ENCODE assay signal across 9 mouse cellular contexts in genomic region chr1:79782433-79782832, GRCm38 (mm10). TPM values are rescaled to one million over a fixed set of nuclear protein-coding genes. Genes with fewer than 3 reads are reported as not detected.
DNase-seq lines count a peak whose midpoint lies in the region; ATAC-seq and TF ChIP-seq lines count a peak whose summit lies in the region.
"Had no signal": no experiment of that assay in that cellular context is flagged by ENCODE, and none has a peak within 500 bp of the region (broad histone marks: within the 10 kb centered on the region; RNA-seq: fewer than 3 reads in every experiment).

No protein-coding gene starts in this region.

- TF ChIP-seq POLR2A in thymus, adult 2 months (IDR thresholded peaks at IDR 0.05; ENCODE audit: control insufficient read depth, extremely low read depth, insufficient read depth, low read length, poor library complexity) = no peak

- 0 out of 2 replicates have a peak, but pooled peaks have one; percentile 25 for ATAC-seq in hindbrain, embryonic 14.5 days (ENCODE audit: low FRiP score)
- ATAC-seq in forebrain, embryonic 11.5 days (replicated peaks; ENCODE audit: low FRiP score) = no peak
- no peak for ATAC-seq in monocyte, adult 5-6 weeks (replicated peaks; ENCODE audit: insufficient number of reproducible peaks, low FRiP score, low TSS enrichment, poor library complexity, severe bottlenecking)

- no peaks in the 10 kb centered on the region for H3K27me3 ChIP-seq in hindbrain, embryonic 14.5 days (ENCODE audit: control insufficient read depth, insufficient read depth, low read length)
- no peaks in the 10 kb centered on the region for H3K27me3 ChIP-seq in hindbrain, embryonic 10.5 days (ENCODE audit: insufficient read depth, poor library complexity, severe bottlenecking)
- H3K27me3 ChIP-seq in thymus, adult 2 months (ENCODE audit: control insufficient read depth, insufficient read depth, low read length) = no peaks in the 10 kb centered on the region
- no peaks in the 10 kb centered on the region for H3K27me3 ChIP-seq in forebrain, embryonic 11.5 days (ENCODE audit: control insufficient read depth, insufficient read depth, low read length)

- H3K9me3 ChIP-seq in hindbrain, embryonic 14.5 days (ENCODE audit: control insufficient read depth, low read length) = no peaks in the 10 kb centered on the region
- no peaks in the 10 kb centered on the region for H3K9me3 ChIP-seq in hindbrain, embryonic 10.5 days
- no peaks in the 10 kb centered on the region for H3K9me3 ChIP-seq in forebrain, embryonic 11.5 days (ENCODE audit: control insufficient read depth, low read length)

- no peak overlapping the region for H3K4me3 ChIP-seq in hindbrain, embryonic 14.5 days (replicated peaks; ENCODE audit: low read length)
- no peak overlapping the region for H3K4me3 ChIP-seq in hindbrain, embryonic 10.5 days
- no peak overlapping the region for H3K4me3 ChIP-seq in thymus, adult 2 months (ENCODE audit: control insufficient read depth, insufficient read depth, low read length)
- no peak overlapping the region for H3K4me3 ChIP-seq in forebrain, embryonic 11.5 days (ENCODE audit: low read depth, low read length)

- no peak overlapping the region for H3K9ac ChIP-seq in hindbrain, embryonic 14.5 days
- H3K9ac ChIP-seq in forebrain, embryonic 11.5 days (ENCODE audit: low read length) = no peak overlapping the region

- H3K36me3 ChIP-seq in hindbrain, embryonic 14.5 days (replicated peaks; ENCODE audit: control insufficient read depth, insufficient read depth) = peaks cover 58% of the 10 kb centered on the region
- peaks cover 63% of the 10 kb centered on the region for H3K36me3 ChIP-seq in hindbrain, embryonic 10.5 days
- H3K36me3 ChIP-seq in thymus, adult 2 months (ENCODE audit: control insufficient read depth, insufficient read depth, low read length) = peaks cover 46% of the 10 kb centered on the region
- H3K36me3 ChIP-seq in forebrain, embryonic 11.5 days (ENCODE audit: control insufficient read depth, insufficient read depth, low read length) = peaks cover 13% of the 10 kb centered on the region

- WGBS in hindbrain, embryonic 14.5 days = 78% methylated on average over 3 of the region's 3 CpGs
- 85% methylated on average over 3 of the region's 3 CpGs for WGBS in hindbrain, embryonic 10.5 days
- 93% methylated on average over 3 of the region's 3 CpGs for WGBS in thymus, adult 2 months
- WGBS in forebrain, embryonic 11.5 days = 81% methylated on average over 3 of the region's 3 CpGs

- TF ChIP-seq CTCF in thymus, adult 2 months (IDR thresholded peaks at IDR 0.05; ENCODE audit: borderline replicate concordance, control insufficient read depth, extremely low read depth, insufficient read depth, low read length, poor library complexity) = no peak

- no peaks in the 10 kb centered on the region for H3K4me1 ChIP-seq in hindbrain, embryonic 14.5 days (replicated peaks; ENCODE audit: control insufficient read depth, insufficient read depth, low read length)
- H3K4me1 ChIP-seq in hindbrain, embryonic 10.5 days (replicated peaks) = no peaks in the 10 kb centered on the region
- H3K4me1 ChIP-seq in thymus, adult 2 months (replicated peaks; ENCODE audit: control insufficient read depth, insufficient read depth, low read length) = no peaks in the 10 kb centered on the region
- no peaks in the 10 kb centered on the region for H3K4me1 ChIP-seq in forebrain, embryonic 11.5 days (replicated peaks; ENCODE audit: control insufficient read depth, insufficient read depth, low read length)

- no peak overlapping the region for H3K27ac ChIP-seq in hindbrain, embryonic 14.5 days
- H3K27ac ChIP-seq in hindbrain, embryonic 10.5 days = no peak overlapping the region
- H3K27ac ChIP-seq in thymus, adult 2 months (ENCODE audit: control insufficient read depth, insufficient read depth, low read length) = no peak overlapping the region
- no peak overlapping the region for H3K27ac ChIP-seq in forebrain, embryonic 11.5 days (ENCODE audit: low read depth, low read length)

- DNase-seq in hindbrain, embryonic 14.5 days (ENCODE audit: low spot score) = no peak
- DNase-seq in hindbrain, embryonic 10.5 days (ENCODE audit: low spot score) = no peak
- peak; percentile 31 for DNase-seq in thymus, adult 2 months
- no peak for DNase-seq in thymus, postnatal 10 days (ENCODE audit: low spot score in 2 of 2)
- DNase-seq in WW6 (ENCODE audit: low read depth, low spot score) = peak; percentile 18
- DNase-seq in thymus, postnatal 4 days = peak; percentile 32
- DNase-seq in forebrain, embryonic 11.5 days (ENCODE audit: low spot score) = no peak
- DNase-seq: cerebellum, adult 11 months had no signal

- H3K4me2 ChIP-seq in hindbrain, embryonic 14.5 days (replicated peaks) = no peak overlapping the region
- no peak overlapping the region for H3K4me2 ChIP-seq in forebrain, embryonic 11.5 days (ENCODE audit: low read depth, low read length, severe bottlenecking)

RNA-seq across cellular contexts. Expression of gene Wdfy1, which starts 6.5 kb away (rescaled TPM):
- 106 and 117 TPM in 2 replicates for polyA plus RNA-seq in hindbrain, embryonic 14.5 days (2014; fragmentation: Nextera tagmentation; extraction: Ambion mirVana)
- 41.0 and 44.9 TPM in 2 replicates for polyA plus RNA-seq in hindbrain, embryonic 10.5 days (2016; fragmentation: Nextera tagmentation; extraction: Ambion mirVana)
- 23.3 and 24.4 TPM in 2 replicates for polyA plus RNA-seq in thymus, adult 2 months (2012; rRNA removed)
- polyA plus RNA-seq in forebrain, embryonic 11.5 days (2014; fragmentation: Nextera tagmentation; extraction: Ambion mirVana) = 38.2 and 40.7 TPM in 2 replicates
- 24.7 to 50.1 TPM (median 27.2 TPM) in 3 replicates for total RNA-seq in monocyte, adult 5-6 weeks (2017)

RNA-seq across cellular contexts. Expression of gene Mrpl44, which starts 6.6 kb away (rescaled TPM):
- polyA plus RNA-seq in hindbrain, embryonic 14.5 days (2014; fragmentation: Nextera tagmentation; extraction: Ambion mirVana) = 38.9 and 39.2 TPM in 2 replicates
- 59.1 and 64.5 TPM in 2 replicates for polyA plus RNA-seq in hindbrain, embryonic 10.5 days (2016; fragmentation: Nextera tagmentation; extraction: Ambion mirVana)
- 15.1 and 16.4 TPM in 2 replicates for polyA plus RNA-seq in thymus, adult 2 months (2012; rRNA removed)
- 54.6 and 55.6 TPM in 2 replicates for polyA plus RNA-seq in forebrain, embryonic 11.5 days (2014; fragmentation: Nextera tagmentation; extraction: Ambion mirVana)
- 14.1 to 18.0 TPM (median 15.9 TPM) in 3 replicates for total RNA-seq in monocyte, adult 5-6 weeks (2017)

Comparison
In these comparisons a context has a peak if more than half of its experiments do, and no peak if none do; other contexts are left out.
1. DNase-seq: peak in thymus, adult 2 months (single experiment), WW6 (single experiment) and thymus, postnatal 4 days (single experiment); none in hindbrain, embryonic 14.5 days (single experiment), hindbrain, embryonic 10.5 days (single experiment), thymus, postnatal 10 days (0 of 2) and forebrain, embryonic 11.5 days (single experiment).